In genomic region chr8:79641119-79641518, GRCm38 (mm10) we compare ENCODE assay signal across 9 mouse cellular contexts. TPM values are rescaled to one million over a fixed set of nuclear protein-coding genes. Genes with fewer than 3 reads are reported as not detected.
DNase-seq lines count a peak whose midpoint lies in the region; ATAC-seq and TF ChIP-seq lines count a peak whose summit lies in the region.
"Had no signal": no experiment of that assay in that cellular context is flagged by ENCODE, and none has a peak within 500 bp of the region (broad histone marks: within the 10 kb centered on the region; RNA-seq: fewer than 3 reads in every experiment).

No protein-coding gene starts in this region.

- no peak for ATAC-seq in kidney, embryonic 16.5 days (ENCODE audit: low FRiP score, low TSS enrichment)
- ATAC-seq in hindbrain, postnatal 0 days = no peak
- ATAC-seq in midbrain, embryonic 16.5 days = no peak
- ATAC-seq: activated CD4-positive, CD25-positive, alpha-beta regulatory T cell, adult 4 months had no signal

- no peak for DNase-seq in kidney, adult 8-10 months
- DNase-seq in hindbrain, postnatal 0 days (ENCODE audit: low spot score) = no peak
- DNase-seq in spleen, postnatal 4 days (ENCODE audit: low spot score in 2 of 2) = no peak
- DNase-seq in cerebellum, adult 2 months = no peak
- no peak for DNase-seq in layer of hippocampus, postnatal 25 days (ENCODE audit: extremely low spot score in 1 of 2, low spot score in 1 of 2)

- no peak for TF ChIP-seq POLR2A in cortical plate, adult 2 months (IDR thresholded peaks at IDR 0.05; ENCODE audit: extremely low read depth, insufficient read depth, low read length)
- no peak for TF ChIP-seq POLR2A in cerebellum, adult 2 months (IDR thresholded peaks at IDR 0.05; ENCODE audit: borderline replicate concordance, insufficient read depth, low read length)

- H3K9ac ChIP-seq in kidney, embryonic 16.5 days (replicated peaks; ENCODE audit: low read length) = peak overlapping the region; percentile 89
- H3K9ac ChIP-seq in hindbrain, postnatal 0 days (replicated peaks; ENCODE audit: low read length) = no peak overlapping the region; the same call in 1 of the 2 replicates
- H3K9ac ChIP-seq in midbrain, embryonic 16.5 days (ENCODE audit: low read depth, low read length) = peak overlapping the region; percentile 0; the same call in 1 of the 2 replicates

- H3K27ac ChIP-seq in kidney, embryonic 16.5 days (ENCODE audit: low read length) = no peak overlapping the region
- no peak overlapping the region for H3K27ac ChIP-seq in cortical plate, adult 2 months (ENCODE audit: insufficient read depth, low read length)
- H3K27ac ChIP-seq in hindbrain, postnatal 0 days = no peak overlapping the region
- H3K27ac ChIP-seq in midbrain, embryonic 16.5 days (ENCODE audit: low read length) = no peak overlapping the region
- H3K27ac ChIP-seq in cerebellum, adult 2 months (ENCODE audit: insufficient read depth, low read length) = no peak overlapping the region

- peaks cover 10% of the 10 kb centered on the region; the same call in 1 of the 2 replicates for H3K36me3 ChIP-seq in kidney, embryonic 16.5 days (ENCODE audit: insufficient read depth, low read length)
- no peaks in the 10 kb centered on the region; the same call in 1 of the 2 replicates for H3K36me3 ChIP-seq in hindbrain, postnatal 0 days (ENCODE audit: insufficient read depth, low read length)
- peaks cover 3% of the 10 kb centered on the region; the same call in 1 of the 2 replicates for H3K36me3 ChIP-seq in midbrain, embryonic 16.5 days (ENCODE audit: control insufficient read depth, insufficient read depth, low read length)

- H3K9me3 ChIP-seq in kidney, embryonic 16.5 days (ENCODE audit: low read length) = no peaks in the 10 kb centered on the region
- H3K9me3 ChIP-seq in hindbrain, postnatal 0 days (ENCODE audit: low read length) = no peaks in the 10 kb centered on the region
- H3K9me3 ChIP-seq in midbrain, embryonic 16.5 days (replicated peaks; ENCODE audit: control insufficient read depth, low read length, poor library complexity, severe bottlenecking) = no peaks in the 10 kb centered on the region

- H3K4me1 ChIP-seq in kidney, embryonic 16.5 days (ENCODE audit: insufficient read depth, low read length) = peaks cover 28% of the 10 kb centered on the region
- H3K4me1 ChIP-seq in cortical plate, adult 2 months (ENCODE audit: control insufficient read depth, insufficient read depth, low read length) = peaks cover 5% of the 10 kb centered on the region
- H3K4me1 ChIP-seq in hindbrain, postnatal 0 days (ENCODE audit: insufficient read depth, low read length) = peaks cover 17% of the 10 kb centered on the region
- peaks cover 31% of the 10 kb centered on the region for H3K4me1 ChIP-seq in midbrain, embryonic 16.5 days (ENCODE audit: control insufficient read depth, insufficient read depth, low read length)
- H3K4me1 ChIP-seq in cerebellum, adult 2 months (ENCODE audit: control insufficient read depth, insufficient read depth, low read length) = peaks cover 6% of the 10 kb centered on the region

- no peak for TF ChIP-seq CTCF in cortical plate, adult 2 months (IDR thresholded peaks at IDR 0.05; ENCODE audit: extremely low read depth, insufficient read depth, low read length)
- TF ChIP-seq CTCF in hindbrain, postnatal 0 days (IDR thresholded peaks at IDR 0.05; ENCODE audit: low read depth) = no peak
- no peak for TF ChIP-seq CTCF in cerebellum, adult 2 months (IDR thresholded peaks at IDR 0.05; ENCODE audit: borderline replicate concordance, insufficient read depth, low read depth, low read length)

- peak overlapping the region; percentile 73 for H3K4me3 ChIP-seq in kidney, embryonic 16.5 days (ENCODE audit: low read length)
- H3K4me3 ChIP-seq in cortical plate, adult 2 months (ENCODE audit: insufficient read depth, low read length) = peak overlapping the region; percentile 90; the same call in 1 of the 2 replicates
- H3K4me3 ChIP-seq in hindbrain, postnatal 0 days (ENCODE audit: low read length) = peak overlapping the region; percentile 89
- peak overlapping the region; percentile 93 for H3K4me3 ChIP-seq in midbrain, embryonic 16.5 days (ENCODE audit: low read depth, low read length)
- H3K4me3 ChIP-seq in cerebellum, adult 2 months (replicated peaks; ENCODE audit: insufficient read depth, low read depth, low read length) = no peak overlapping the region

- no peaks in the 10 kb centered on the region for H3K27me3 ChIP-seq in kidney, embryonic 16.5 days (ENCODE audit: insufficient read depth, low read length)
- H3K27me3 ChIP-seq in hindbrain, postnatal 0 days (ENCODE audit: insufficient read depth, low read length) = no peaks in the 10 kb centered on the region
- no peaks in the 10 kb centered on the region for H3K27me3 ChIP-seq in midbrain, embryonic 16.5 days (ENCODE audit: control insufficient read depth, insufficient read depth, low read depth, low read length)
- no peaks in the 10 kb centered on the region for H3K27me3 ChIP-seq in cerebellum, adult 2 months (ENCODE audit: control insufficient read depth, insufficient read depth, low read length)

- H3K4me2 ChIP-seq in kidney, embryonic 16.5 days (replicated peaks; ENCODE audit: low read depth, low read length) = peak overlapping the region; percentile 75
- H3K4me2 ChIP-seq in hindbrain, postnatal 0 days (ENCODE audit: low read depth, low read length) = peak overlapping the region; percentile 80
- H3K4me2 ChIP-seq in midbrain, embryonic 16.5 days (ENCODE audit: low read length) = peak overlapping the region; percentile 88

- 6% methylated on average over 1 of the region's 1 CpGs for WGBS in kidney, embryonic 16.5 days
- WGBS in hindbrain, postnatal 0 days = 25% methylated on average over 1 of the region's 1 CpGs
- 36% methylated on average over 1 of the region's 1 CpGs for whole genome bisulfite sequencing in midbrain, embryonic 16.5 days
- WGBS in cerebellum, adult 2 months = 11% methylated on average over 1 of the region's 1 CpGs

RNA-seq across cellular contexts. Expression of gene Otud4, which starts 1.7 kb away (rescaled TPM):
- 14.1 and 15.7 TPM in 2 replicates for polyA plus RNA-seq in kidney, embryonic 16.5 days (2015; fragmentation: Nextera tagmentation; extraction: Ambion mirVana)
- polyA plus RNA-seq in cortical plate, adult 2 months (2012; rRNA removed) = 25.5 and 27.4 TPM in 2 replicates
- total RNA-seq in hindbrain, postnatal 0 days (2014; rRNA removed) = 24.2 and 26.0 TPM in 2 replicates
- 6.1 TPM in 2 replicates for polyA plus RNA-seq in hindbrain, postnatal 0 days (2015; fragmentation: Nextera tagmentation; extraction: Ambion mirVana)
- 9.7 and 10.2 TPM in 2 replicates for polyA plus RNA-seq in midbrain, embryonic 16.5 days (2015; fragmentation: Nextera tagmentation; extraction: Ambion mirVana)
- 23.6 and 25.0 TPM in 2 replicates for polyA plus RNA-seq in cerebellum, adult 2 months (2012; rRNA removed)
- total RNA-seq in layer of hippocampus, postnatal 25 days (2021) = 10 to 100 TPM; 36.0 to 36.7 TPM
